Mouse (Mus musculus): ENCODE data around the gene Cd38. TPM values are rescaled to one million over a fixed set of nuclear protein-coding genes. Genes with fewer than 3 reads are reported as not detected.

Cd38 gene
- polyA plus RNA-seq, 1 experiment from 2014 or later = 22.0 TPM

Other genes with a start within 250 kb of the Cd38 start
- gene Cc2d2a, start 206.2 kb upstream of the Cd38 start, polyA plus RNA-seq (2014; fragmentation: Nextera tagmentation; extraction: Ambion mirVana) = 3.2 and 4.2 TPM in 2 replicates
- gene Bst1, start 49.7 kb upstream of the Cd38 start, polyA plus RNA-seq (2014; fragmentation: Nextera tagmentation; extraction: Ambion mirVana) = 0.36 TPM in 1 of 2 replicates, not detected in the other
- gene Fbxl5, start 46.9 kb upstream of the Cd38 start, polyA plus RNA-seq (2014; fragmentation: Nextera tagmentation; extraction: Ambion mirVana) = 36.5 and 40.3 TPM in 2 replicates
- not detected in 2 replicates for gene Gm7879, start 44.6 kb downstream of the Cd38 start, polyA plus RNA-seq (2014; fragmentation: Nextera tagmentation; extraction: Ambion mirVana)
- not detected in 2 replicates for gene Fgfbp1, start 113.2 kb downstream of the Cd38 start, polyA plus RNA-seq (2014; fragmentation: Nextera tagmentation; extraction: Ambion mirVana)
- 23.0 and 23.9 TPM in 2 replicates for gene Prom1, start 233.5 kb downstream of the Cd38 start, polyA plus RNA-seq (2014; fragmentation: Nextera tagmentation; extraction: Ambion mirVana)